15 mouse cellular contexts compared by ENCODE assay signal in genomic region chr12:54414201-54414600, GRCm38 (mm10).
A peak's percentile ranks its signal among the peaks of the same experiment; 100 is the strongest.
DNase-seq lines count a peak whose midpoint lies in the region; ATAC-seq lines count a peak whose summit lies in the region.
"Had no signal": no experiment of that assay in that cellular context is flagged by ENCODE, and none has a peak within 500 bp of the region (broad histone marks: within the 10 kb centered on the region; RNA-seq: fewer than 3 reads in every experiment).

No protein-coding gene starts in this region.

- H3K9me3 ChIP-seq in hindbrain, embryonic 16.5 days (ENCODE audit: control insufficient read depth, low read length): no peaks in the 10 kb centered on the region
- H3K9me3 ChIP-seq: heart, embryonic 13.5 days; limb, embryonic 15.5 days had no signal

- no peak overlapping the region for H3K4me2 ChIP-seq in hindbrain, embryonic 16.5 days (ENCODE audit: low read length)
- H3K4me2 ChIP-seq: heart, embryonic 13.5 days; limb, embryonic 15.5 days had no signal

- peak; percentile 68 for ATAC-seq in megakaryocyte progenitor cell, adult 5-6 weeks (replicated peaks; ENCODE audit: poor library complexity)
- ATAC-seq in erythroblast, adult 5-6 weeks (replicated peaks; ENCODE audit: low FRiP score, poor library complexity, severe bottlenecking): no peak
- ATAC-seq in hindbrain, embryonic 16.5 days: no peak

- H3K4me3 ChIP-seq in hindbrain, embryonic 16.5 days (ENCODE audit: low read length): no peak overlapping the region
- H3K4me3 ChIP-seq: heart, embryonic 13.5 days; limb, embryonic 15.5 days had no signal

- H3K36me3 ChIP-seq in hindbrain, embryonic 16.5 days (ENCODE audit: control insufficient read depth, insufficient read depth, low read length): no peaks in the 10 kb centered on the region
- H3K36me3 ChIP-seq: heart, embryonic 13.5 days; limb, embryonic 15.5 days had no signal

- no peaks in the 10 kb centered on the region for H3K27me3 ChIP-seq in hindbrain, embryonic 16.5 days (replicated peaks; ENCODE audit: control insufficient read depth, insufficient read depth, low read length)
- H3K27me3 ChIP-seq: limb, embryonic 15.5 days had no signal

- no peak overlapping the region for H3K9ac ChIP-seq in hindbrain, embryonic 16.5 days (ENCODE audit: low read depth, low read length)
- H3K9ac ChIP-seq: heart, embryonic 13.5 days; limb, embryonic 15.5 days had no signal

- H3K27ac ChIP-seq in hindbrain, embryonic 16.5 days (ENCODE audit: low read depth, low read length): no peak overlapping the region
- H3K27ac ChIP-seq: heart, embryonic 13.5 days; limb, embryonic 15.5 days had no signal

- DNase-seq in testis, postnatal 14 days (ENCODE audit: low spot score): peak; percentile 18
- no peak for DNase-seq in testis, postnatal 10 days (ENCODE audit: low spot score)
- DNase-seq in adrenal gland, postnatal 36 days: peak; percentile 18 to 46
- peak; percentile 71 for DNase-seq in kidney, adult 9 months
- no peak for DNase-seq in ovary, postnatal 14 days (ENCODE audit: low spot score)
- DNase-seq: cerebellum, adult 8-10 months; embryo, embryonic 11 days; gastrocnemius, postnatal 14 days; lung, adult 18-20 months; right cerebral cortex, adult 18-20 months had no signal

- WGBS in hindbrain, embryonic 16.5 days: 84% methylated on average over 5 of the region's 5 CpGs

- peaks cover 3% of the 10 kb centered on the region; the same call in 1 of the 2 replicates for H3K4me1 ChIP-seq in hindbrain, embryonic 16.5 days (ENCODE audit: control insufficient read depth, insufficient read depth, low read depth, low read length)
- H3K4me1 ChIP-seq: heart, embryonic 13.5 days; limb, embryonic 15.5 days had no signal

Comparison
In these comparisons a context has a peak if more than half of its experiments do, and no peak if none do; other contexts are left out.
1. DNase-seq: peak in testis, postnatal 14 days (single experiment), adrenal gland, postnatal 36 days (2 of 2) and kidney, adult 9 months (single experiment); none in testis, postnatal 10 days (single experiment) and ovary, postnatal 14 days (single experiment).